Mouse (Mus musculus) A20 (cell line): ENCODE data around the gene Relt.
"Not testable (repeated sequence)": the region's sequence is repeated elsewhere in the genome, so short reads cannot be mapped to it uniquely, and the experiment has no call there.

Source experiments
- DNase-seq: peaks from one replicate; pipeline ENCODE4 v3.0.0-alpha.2; 2011; ENCODE audit warnings: low read depth, low spot score

Gene Relt

DNA sequence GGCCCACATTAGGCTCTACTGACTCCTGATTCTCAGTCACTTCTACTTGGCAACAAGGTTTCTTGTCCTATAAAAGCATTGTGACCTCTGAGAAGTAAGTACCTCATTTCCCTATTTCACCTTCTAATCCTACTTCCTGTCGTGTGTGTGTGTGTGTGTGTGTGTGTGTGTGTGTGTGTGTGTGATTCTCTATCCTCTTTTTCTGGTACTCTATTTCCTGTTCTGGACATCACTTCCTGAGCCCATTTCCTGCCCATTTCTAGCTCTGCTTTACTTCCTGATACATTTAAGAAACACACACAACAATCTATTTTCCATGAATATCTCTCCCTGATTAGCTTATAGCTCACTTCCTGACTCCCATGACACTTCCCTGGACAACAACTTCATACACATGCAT lies 12.6 kb upstream of the Relt start:
- no peak for DNase-seq

DNA sequence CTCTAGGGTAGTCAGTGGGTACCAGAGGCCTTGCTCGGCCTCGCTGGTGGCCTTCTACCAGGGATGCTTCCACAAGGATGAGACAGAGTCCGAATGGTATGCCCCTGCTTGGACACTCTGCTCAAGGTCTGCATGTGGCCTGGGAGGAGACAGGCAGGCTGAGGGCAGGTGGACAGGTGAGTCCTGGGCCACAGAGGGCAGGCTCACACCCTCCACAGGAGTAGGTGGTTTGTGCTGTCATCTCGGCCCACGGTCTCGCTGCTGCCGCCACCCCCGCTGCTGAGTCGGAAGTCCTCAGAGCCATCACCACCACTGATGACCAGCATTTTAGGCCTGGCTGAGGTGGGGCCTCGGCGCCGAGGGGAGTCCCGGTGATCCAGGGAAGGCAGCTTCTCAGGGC lies 10.0 kb upstream of the Relt start:
- no peak for DNase-seq

DNA sequence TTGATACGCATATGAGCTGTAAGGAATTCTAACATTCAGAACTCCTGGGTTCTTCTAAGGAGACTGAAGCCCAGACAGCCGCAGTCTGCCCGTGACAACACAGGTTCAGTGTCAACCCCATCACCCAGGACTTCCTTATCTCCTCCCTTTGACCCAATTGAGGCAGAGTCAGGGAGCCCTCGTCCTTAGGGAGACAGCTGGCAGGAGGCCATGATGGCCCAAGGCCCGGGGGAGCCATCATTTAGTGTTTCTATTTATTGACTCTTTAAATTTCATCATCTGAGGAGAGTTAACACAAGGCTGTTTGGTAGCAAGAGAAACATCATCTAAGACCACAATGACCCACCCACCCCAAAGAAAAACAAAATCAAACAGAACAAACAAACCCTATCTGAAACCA lies 8.6 kb upstream of the Relt start:
- DNase-seq, result no peak

DNA sequence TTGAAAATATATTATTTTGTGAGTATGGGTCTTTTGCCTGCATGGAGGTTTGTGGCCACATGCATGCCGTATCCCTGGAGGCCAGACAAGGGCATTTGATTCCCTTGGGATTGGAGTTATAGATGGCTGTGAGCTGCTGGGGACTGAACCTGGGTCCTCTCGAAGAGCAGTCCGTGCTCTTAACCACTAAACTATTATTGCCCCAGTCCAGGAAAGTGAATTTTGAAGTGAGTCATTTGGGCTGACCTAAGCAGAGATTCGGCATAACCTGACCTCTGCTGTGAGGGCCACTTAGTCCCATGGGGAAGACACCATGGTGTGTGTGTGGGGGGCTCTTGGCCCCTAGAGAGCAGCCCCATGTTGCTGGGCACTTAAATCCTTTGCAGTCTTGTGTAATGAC lies 8.1 kb upstream of the Relt start:
- DNase-seq, result no peak

GRCm38 (mm10) chr7:100869877-100870629 lies 6.8 kb upstream of the Relt start:
- no peak for DNase-seq

DNA sequence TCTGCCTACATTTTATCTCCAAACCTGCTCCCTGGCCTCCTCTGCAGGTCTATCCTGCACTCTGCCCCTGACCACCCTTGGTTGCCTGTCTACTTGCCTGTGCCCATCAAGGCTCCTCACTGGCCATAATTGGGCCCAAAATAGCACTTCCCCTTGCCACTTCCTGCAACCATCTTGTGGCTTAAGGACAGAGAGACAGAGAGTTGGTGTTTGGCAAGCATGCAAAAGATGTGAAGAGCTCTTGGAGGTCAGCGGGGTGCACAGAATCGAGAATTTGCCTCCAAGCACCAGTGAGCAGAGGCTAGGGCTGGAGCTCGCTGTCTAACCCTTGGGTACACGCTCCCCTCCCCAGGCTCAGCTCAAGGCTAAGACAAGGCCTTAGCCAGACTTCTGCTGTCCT lies 5.3 kb upstream of the Relt start:
- peak; percentile 35 for DNase-seq

GRCm38 (mm10) chr7:100867561-100867960 lies 4.3 kb upstream of the Relt start:
- no peak for DNase-seq

DNA sequence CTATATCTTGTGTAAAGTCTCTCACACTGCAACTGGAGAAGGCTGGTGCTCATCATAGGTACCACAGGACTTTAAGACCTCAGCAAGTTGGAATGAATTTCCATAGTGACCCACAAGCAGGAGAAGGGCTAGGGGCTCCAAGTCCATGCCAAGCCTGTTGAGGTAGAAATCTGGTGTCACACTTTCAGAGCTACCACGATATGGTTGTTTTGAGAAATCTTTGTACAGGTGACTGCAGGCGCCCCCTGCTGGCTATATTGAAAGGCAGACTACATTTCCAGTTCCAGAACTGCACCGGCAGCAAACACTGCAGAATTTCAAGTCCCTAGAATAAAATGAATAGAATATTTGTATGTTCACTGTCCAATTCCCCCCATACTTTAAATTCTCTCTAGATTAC lies 3.4 kb upstream of the Relt start:
- DNase-seq, result peak; percentile 76

DNA sequence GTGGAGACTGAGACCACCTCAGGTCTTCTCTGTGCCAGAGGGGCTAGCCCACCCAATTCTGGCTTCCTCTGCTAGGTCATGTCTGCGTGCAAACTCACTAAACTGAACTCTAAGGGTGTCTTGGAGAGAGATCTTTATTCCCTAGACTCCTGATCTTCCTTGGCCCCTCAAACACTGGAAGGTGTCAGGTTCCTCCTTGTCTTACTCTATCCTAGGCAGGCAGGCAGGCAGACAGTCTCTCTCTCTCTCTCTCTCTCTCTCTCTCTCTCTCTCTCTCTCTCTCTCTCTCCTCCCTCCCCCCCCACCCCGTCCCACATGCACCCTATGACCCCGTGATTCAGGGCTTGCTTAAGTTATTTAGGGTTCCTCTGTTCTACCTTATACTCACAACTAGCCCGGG lies 893 bp downstream of the Relt start:
- no peak for DNase-seq

DNA sequence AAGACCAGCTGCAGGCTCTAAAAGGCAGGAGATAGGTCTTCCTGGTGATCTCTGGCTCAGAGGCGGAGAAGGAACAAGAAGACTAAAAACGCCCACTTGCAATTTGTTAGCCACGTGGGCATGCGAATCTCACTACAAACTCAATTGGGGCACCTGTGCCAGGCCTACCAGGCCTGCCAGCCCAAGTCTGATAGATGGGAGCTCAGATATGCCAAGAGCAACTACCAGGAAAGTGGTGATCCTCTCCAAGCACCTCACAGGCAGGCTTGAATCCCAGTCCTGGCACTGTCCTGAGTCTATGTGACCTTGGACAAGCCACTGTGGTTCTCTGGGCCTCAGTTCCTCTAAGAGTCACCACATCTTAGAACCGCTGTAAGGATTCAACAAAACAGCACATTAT lies 2.0 kb downstream of the Relt start:
- no peak for DNase-seq

- no peak for DNase-seq
Measured at GRCm38 (mm10) chr7:100860450-100860849, 2.8 kb downstream of the Relt start.

GRCm38 (mm10) chr7:100855795-100856573 lies 7.3 kb downstream of the Relt start:
- peak; percentile 92 for DNase-seq

GRCm38 (mm10) chr7:100855300-100855699 lies 7.9 kb downstream of the Relt start:
- no peak for DNase-seq

GRCm38 (mm10) chr7:100854861-100855260 lies 8.4 kb downstream of the Relt start:
- no peak for DNase-seq

DNA sequence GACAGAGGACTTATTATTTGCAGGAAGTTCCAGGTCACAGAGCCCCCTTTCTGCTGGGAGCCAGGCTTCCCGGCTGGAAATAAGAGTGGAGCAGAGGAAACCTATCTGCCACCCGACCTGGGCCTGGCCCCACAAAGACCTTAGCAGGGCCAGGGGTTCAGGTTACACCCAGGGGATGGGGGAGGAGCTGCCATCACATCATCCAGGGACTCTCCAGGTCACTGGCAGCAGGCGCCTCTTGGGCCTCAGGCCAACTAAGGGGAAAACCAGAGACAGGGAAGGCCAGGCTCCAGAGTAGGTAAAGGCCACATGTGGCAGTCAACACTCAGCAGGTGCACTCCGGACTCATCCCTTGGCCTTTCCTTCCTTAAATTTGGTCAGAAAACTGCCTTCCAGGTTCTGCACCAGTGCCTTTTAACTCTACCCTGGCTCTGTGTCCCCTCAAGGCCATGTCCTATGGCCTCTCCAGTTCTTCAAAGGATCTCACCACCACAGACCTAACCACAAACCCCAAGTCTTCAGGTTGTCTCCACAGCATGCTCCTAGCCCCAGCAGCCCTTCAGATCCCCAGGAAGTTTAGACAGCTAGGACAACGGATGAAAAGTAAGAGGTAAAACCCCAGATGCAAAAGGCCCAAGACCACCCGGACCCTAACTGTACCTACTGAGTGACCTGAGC lies 9.0 kb downstream of the Relt start:
- DNase-seq, result no peak

DNA sequence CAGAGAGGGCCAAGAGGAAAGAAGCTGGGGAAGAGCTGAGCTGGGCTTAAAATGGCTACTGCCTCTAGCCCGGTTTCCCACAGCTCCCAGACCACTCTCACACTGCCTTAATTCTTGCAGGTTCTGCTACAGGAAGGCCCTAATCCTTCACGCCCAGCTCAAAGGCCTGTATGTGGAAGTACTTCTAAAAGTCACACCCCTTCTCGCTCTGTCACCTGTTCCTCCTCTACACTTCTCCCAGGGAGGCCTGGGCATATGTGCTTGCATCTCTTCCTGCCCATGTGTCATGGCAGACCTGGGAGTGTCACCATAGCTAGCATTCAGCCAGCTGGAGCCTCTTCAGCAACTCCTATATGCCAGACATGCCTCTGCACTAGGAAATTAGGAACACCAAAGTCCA lies 9.8 kb downstream of the Relt start:
- DNase-seq, result no peak

- no peak for DNase-seq
Measured at GRCm38 (mm10) chr7:100851481-100852356, 11.5 kb downstream of the Relt start.

- DNase-seq, result no peak
Measured at GRCm38 (mm10) chr7:100849508-100849907, 13.7 kb downstream of the Relt start.

DNA sequence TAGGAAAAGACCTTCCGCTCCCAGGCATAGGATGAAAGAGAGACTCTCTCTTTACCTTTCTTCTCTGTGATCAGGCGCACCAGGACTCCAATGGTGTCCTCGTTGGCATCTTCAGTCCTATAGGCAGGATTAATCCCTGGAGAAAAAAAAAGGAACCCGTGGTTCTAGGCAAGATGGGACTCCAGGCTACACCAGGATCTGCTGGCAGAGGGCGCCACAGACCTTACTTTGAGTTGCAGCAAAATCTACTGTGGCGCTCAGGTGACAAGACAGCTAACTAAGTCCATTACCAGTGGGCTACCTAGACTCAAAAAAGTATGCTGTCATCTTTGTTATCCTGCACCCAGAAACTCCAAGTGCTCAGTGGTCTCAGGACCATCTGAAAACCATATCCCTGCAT lies 14.5 kb downstream of the Relt start:
- peak; percentile 69 for DNase-seq

DNA sequence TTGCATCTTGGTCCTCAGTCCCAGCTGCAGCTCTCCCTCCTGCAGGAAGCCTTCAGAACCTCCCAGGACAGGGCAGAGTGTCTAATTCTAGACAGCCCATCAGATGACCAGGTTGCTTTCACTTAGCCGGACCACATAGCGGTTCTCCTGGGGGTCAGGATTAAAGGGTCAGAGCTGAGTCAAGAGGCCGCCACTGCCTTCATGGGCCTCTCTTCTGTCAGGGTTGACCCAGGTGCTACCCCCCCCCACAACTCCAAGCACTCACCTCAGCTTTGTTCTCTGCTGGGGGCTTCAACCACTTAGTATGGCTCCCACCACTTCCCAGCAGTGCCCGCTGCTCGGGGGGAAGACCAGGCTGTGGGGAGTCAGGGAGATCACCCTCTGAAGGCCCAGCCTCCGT lies 16.1 kb downstream of the Relt start:
- DNase-seq, result no peak

DNA sequence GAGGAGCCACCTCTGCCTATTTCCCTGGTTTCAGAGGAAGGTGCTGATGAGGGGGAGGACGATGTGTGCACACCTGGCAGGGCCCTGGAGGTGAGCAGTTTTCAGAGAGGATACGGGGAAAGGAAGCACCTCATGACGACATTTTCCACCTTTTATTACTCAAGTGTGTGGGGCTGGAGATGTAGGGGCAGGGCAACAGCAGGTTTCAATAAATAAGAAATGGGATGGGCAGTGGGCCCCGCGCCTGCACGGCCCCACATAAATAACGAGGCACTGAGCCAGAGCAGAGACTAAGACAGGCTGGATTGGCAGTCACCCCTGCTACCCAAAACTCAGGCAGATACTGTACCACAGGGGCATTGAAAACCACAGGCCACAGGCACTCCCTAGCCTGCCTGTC lies 17.2 kb downstream of the Relt start:
- not testable (repeated sequence) for DNase-seq

DNA sequence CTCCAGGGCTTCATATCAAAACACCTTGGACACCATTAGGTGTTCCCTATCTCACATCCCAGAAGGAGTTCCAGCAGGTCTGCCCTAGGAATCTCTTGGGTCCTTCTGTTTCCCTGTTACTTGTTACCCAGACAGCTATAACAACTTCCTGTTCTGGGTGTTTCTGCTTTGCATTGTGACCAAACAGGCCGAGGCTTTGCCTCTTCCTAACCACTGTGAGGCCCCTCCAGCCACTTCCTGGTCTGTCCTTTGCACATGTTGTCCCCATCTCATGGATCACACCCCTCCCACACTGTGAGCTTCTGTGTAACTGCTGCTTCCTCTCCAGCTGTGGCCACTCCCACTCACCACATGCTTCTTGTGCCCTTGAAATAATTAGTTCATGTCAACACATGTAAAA lies 17.8 kb downstream of the Relt start:
- DNase-seq, result peak; percentile 63
